Mouse (Mus musculus) CD4-positive helper T cell, adult 2 months (primary cell): ENCODE measurements around the gene Dapp1.

Experiments
- DNase-seq: peaks from one replicate; pipeline ENCODE4 v3.0.0-alpha.2; 2012; ENCODE audit warnings: low read depth, missing footprints, low spot score

Dapp1 gene

GRCm38 (mm10) chr3:137981382-137981750 lies at the start of gene Dapp1:
Gene Dapp1, minus strand, starts transcription at chr3:137981545.
- DNase-seq = peak; percentile 90

- no peak for DNase-seq
Observed at GRCm38 (mm10) chr3:138030563-138030962, 49.2 kb upstream of the Dapp1 start.

DNA sequence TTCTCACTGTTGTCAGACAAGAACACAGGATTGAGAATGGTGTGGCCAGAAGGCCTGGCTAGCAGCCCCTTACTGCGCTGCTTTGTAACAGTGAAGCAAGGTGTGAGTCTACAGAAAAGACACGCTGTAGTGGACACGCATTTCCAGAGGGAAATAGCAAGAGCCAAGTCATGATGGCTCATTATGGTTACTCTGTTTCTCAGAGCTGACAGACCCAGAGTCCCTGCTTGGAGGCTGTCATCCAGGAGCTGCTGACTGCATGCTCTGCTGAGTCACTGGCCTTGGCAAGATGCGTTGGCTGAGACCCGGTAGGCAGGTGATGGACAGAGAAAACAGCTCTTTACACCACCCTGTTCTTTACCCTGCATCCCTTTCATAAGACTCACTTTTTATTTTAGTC lies 48.0 kb upstream of the Dapp1 start:
- no peak for DNase-seq

DNA sequence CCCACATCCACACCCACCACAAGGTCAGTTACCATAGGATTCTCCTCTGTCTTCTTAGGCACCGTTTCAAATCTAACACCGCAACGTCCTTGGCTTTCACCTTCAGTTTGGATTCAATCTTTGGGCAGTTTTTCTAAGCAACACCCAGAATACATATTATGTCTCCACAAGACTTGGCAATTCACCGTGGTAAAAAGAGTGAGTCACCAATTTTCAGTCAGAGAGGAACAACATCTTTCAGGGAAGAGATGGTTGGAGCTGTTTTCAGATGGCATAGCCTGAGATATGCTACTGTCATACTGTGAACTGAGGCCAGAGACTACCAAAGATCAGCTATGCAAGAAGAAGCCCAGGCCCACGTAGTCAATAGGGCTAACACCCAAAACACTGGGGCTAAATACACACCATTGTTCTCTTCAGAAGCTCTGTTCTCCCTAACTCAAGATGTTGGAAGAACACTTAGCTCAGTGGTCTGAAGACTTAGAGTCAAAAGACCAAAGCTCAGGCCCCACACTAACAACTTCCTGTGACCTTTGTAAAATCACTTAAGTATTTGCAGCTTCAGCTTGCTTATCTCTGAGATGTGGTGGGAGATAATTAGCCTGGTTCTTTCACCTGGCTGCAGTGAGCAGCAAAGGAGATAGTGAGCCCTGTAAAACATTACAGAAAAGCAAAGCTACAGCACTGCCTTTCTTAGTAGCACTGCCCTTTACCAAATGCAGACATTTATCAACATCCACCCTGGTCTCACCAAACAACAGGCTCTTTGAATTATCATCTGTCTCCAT lies 46.4 kb upstream of the Dapp1 start:
- DNase-seq = peak; percentile 41

GRCm38 (mm10) chr3:138026286-138026685 lies 44.9 kb upstream of the Dapp1 start:
- DNase-seq = no peak

GRCm38 (mm10) chr3:138022651-138023050 lies 41.3 kb upstream of the Dapp1 start:
- DNase-seq = no peak

DNA sequence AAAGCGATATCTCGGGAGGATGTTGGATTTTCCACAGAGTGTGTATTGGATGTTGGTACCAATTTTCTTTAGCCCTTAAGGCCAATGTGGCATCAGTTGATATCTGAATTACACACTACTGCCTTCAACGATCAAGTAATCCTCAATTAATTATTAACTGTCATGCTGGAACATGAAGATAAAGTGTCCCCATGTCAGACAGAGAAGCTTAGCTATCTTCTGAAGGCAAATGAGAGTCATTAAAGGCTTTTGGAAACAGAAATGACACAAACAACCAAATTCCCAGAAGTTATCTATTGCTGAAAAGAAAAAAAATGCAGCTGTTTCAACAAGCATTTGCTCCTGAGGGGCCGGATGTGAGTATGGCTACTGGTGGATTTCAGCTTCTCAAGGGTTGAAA lies 40.7 kb upstream of the Dapp1 start:
- DNase-seq = no peak

GRCm38 (mm10) chr3:138016810-138017209 lies 35.5 kb upstream of the Dapp1 start:
- no peak for DNase-seq

GRCm38 (mm10) chr3:138014725-138015124 lies 33.4 kb upstream of the Dapp1 start:
- no peak for DNase-seq

- no peak for DNase-seq
Observed at GRCm38 (mm10) chr3:138012351-138012750, 31.0 kb upstream of the Dapp1 start.

GRCm38 (mm10) chr3:138008152-138008551 lies 26.8 kb upstream of the Dapp1 start:
- peak; percentile 52 for DNase-seq

- DNase-seq = peak; percentile 15
Observed at GRCm38 (mm10) chr3:138006896-138007295, 25.6 kb upstream of the Dapp1 start.

DNA sequence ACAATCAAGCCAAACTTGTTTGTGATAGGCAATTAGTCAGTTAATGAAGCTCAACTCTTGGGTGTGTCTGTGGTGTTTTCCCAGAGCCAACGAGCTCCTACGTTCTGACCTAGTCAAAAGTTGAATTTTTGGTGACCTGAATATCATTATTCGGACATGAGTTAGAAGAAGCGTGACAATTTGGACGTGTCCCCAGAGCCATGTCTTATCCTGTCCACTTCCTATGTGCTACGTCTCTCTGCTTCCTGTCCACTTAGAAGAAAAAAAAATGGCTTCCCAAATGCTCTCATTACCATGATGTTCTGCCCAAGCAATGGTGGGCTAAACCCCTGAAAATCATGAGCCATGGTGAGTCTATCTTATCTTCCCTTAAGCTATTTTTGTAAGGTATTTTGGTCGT lies 21.9 kb upstream of the Dapp1 start:
- no peak for DNase-seq

GRCm38 (mm10) chr3:138002545-138002944 lies 21.2 kb upstream of the Dapp1 start:
- no peak for DNase-seq

DNA sequence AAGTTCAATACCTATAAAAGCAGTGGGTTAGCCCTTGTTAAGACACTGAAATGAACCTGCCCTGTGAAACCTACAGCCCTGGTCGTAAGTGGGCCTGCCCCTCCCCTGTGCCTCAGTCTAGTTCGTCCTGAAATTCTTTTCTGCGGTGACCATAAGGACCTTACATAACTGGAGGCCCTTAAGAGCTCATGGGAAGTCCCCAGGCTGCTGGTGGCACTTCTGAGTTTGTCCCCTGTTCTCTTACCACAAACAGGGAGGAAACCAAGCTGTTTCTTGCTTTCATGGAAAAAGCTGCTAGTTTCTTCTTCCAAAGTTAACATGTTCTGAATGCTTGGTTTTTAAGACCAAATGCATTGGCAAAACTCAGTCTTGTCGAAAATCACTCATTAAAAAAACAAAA lies 20.5 kb upstream of the Dapp1 start:
- DNase-seq = peak; percentile 28

DNA sequence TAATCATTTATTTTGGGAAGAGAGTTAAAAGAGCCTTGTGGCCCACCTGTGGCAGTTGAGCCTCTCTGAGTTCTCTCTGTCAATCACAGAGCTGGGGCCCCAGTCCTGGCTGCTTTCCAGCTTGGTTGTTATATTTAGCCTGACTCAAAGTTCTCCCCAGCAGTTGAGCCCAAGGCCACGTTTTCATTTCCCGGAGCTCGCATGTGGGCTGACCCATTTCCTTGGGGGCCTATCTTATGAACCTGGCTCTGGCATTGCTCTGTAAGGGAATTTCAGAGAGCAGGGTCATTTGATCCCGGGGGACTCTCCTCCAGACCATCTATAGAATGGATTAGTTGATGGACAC lies 19.4 kb upstream of the Dapp1 start:
- no peak for DNase-seq

GRCm38 (mm10) chr3:138000062-138000723 lies 18.8 kb upstream of the Dapp1 start:
- no peak for DNase-seq

GRCm38 (mm10) chr3:137999224-137999790 lies 18.0 kb upstream of the Dapp1 start:
- no peak for DNase-seq

- peak; percentile 36 for DNase-seq
Observed at GRCm38 (mm10) chr3:137998491-137999223, 17.3 kb upstream of the Dapp1 start.

DNA sequence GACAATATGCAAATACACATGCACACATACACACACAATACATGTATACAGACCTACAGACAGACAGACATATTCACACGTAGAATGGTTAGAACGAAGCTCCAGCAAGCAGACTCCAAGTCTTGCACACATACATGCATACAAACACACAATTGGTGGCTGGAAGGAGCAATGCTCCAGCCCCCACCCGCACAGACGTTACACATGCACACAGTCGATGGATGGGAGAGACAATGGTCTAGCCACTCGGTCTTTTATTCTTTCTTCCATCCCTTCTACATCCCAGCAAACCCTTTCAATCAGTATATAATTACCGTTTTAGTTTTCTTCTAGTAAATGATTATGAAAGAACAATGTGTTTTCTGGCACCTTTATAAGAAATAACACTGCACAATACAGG lies 14.1 kb upstream of the Dapp1 start:
- DNase-seq = no peak

DNA sequence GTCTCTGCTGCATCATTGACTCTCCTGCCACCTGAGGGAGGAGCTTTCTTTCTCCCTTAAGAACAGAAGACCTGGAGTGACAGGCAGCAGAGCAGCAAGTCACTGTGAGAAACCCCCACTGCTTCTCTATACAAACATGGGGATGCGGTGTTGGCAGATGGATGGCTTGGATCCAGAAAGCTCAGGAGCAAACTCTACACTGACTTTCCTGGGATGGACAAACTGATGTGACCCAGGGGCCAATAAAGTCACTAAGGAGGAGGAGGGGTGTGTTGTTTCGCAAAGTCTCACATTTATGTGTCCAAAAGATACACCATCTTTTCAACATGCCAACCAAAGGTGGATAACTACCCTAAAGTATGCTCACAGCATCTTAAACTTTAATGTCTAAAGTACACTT lies 12.9 kb upstream of the Dapp1 start:
- no peak for DNase-seq

DNA sequence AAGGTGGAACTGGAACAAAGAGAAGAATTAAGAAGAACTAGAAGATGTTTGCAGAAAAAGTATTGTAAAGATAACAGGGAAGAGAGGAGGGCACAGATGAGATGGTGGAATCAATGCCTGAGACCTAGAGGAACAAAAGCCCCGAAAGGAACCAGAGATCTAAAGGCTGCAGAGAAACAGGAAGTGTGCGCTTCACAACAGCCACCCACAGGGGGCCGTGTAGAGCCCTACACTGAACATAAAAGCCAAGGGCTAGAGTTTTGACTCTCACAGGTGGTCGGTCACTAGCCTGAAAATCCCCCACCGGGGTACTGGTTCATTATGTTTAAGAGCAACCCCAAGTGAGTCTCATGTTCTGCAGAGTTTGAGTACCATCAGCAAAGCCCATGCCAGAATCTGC lies 11.0 kb upstream of the Dapp1 start:
- peak; percentile 59 for DNase-seq
